Mouse (Mus musculus) liver, adult 2 months (tissue): ENCODE data around the gene Atxn10.

Experiments
- CTCF ChIP-seq: fragments of 200-500 bp; IDR thresholded peaks from 2 replicates; pipeline ENCODE4 v1.5.1; 2011; ENCODE audit warnings: low read depth, low read length, control low read depth
- POLR2A ChIP-seq: fragments of 200-500 bp; IDR thresholded peaks from 2 replicates; pipeline ENCODE4 v1.6.1; 2011; ENCODE audit warnings: low read length, control low read depth; ENCODE audit not compliant: insufficient read depth; ENCODE audit errors: extremely low read depth

- TF ChIP-seq CTCF (no peak), POLR2A (no peak)
Measured at GRCm38 (mm10) chr15:85505118-85505925, 169.3 kb downstream of the Atxn10 start.
